Mouse (Mus musculus): ENCODE results near the gene Gatad2a. TPM values are rescaled to one million over a fixed set of nuclear protein-coding genes. Genes with fewer than 3 reads are reported as not detected.

Gatad2a gene
- polyA plus RNA-seq, 1 experiment from 2014 or later: 81.7 TPM

- Histone ChIP-seq H3K27me3 (ENCODE audit: control insufficient read depth, insufficient read depth, low read length) (peaks cover 89% of the 10 kb centered on the region), H3K9me3 (ENCODE audit: control insufficient read depth, low read length) (no peaks in the 10 kb centered on the region), H3K4me1 (replicated peaks; ENCODE audit: control insufficient read depth, insufficient read depth, low read length) (peaks cover 22% of the 10 kb centered on the region; the same call in 1 of the 2 replicates), H3K4me2 (ENCODE audit: low read depth, low read length, severe bottlenecking) (no peak overlapping the region; the same call in 1 of the 2 replicates), H3K9ac (ENCODE audit: low read length) (no peak overlapping the region), H3K36me3 (ENCODE audit: control insufficient read depth, insufficient read depth, low read length) (no peaks in the 10 kb centered on the region), H3K4me3 (ENCODE audit: low read depth, low read length) (no peak overlapping the region), H3K27ac (ENCODE audit: low read depth, low read length) (no peak overlapping the region)
- WGBS: 14% methylated on average over 52 of the region's 52 CpGs
- DNase-seq (ENCODE audit: low spot score): peak; percentile 62
- ATAC-seq (replicated peaks; ENCODE audit: low FRiP score): no peak
Measured at GRCm38 (mm10) chr8:69882833-69883600, 113.2 kb downstream of the Gatad2a start.

- 10% methylated on average over 91 of the region's 103 CpGs for WGBS
- ATAC-seq (replicated peaks; ENCODE audit: low FRiP score): peak; percentile 47
Measured at GRCm38 (mm10) chr8:69882021-69882756, 114.0 kb downstream of the Gatad2a start.

GRCm38 (mm10) chr8:69881261-69881865 lies 114.8 kb downstream of the Gatad2a start:
- ATAC-seq (replicated peaks; ENCODE audit: low FRiP score) (no peak), DNase-seq (ENCODE audit: low spot score) (peak; percentile 56)
- Histone ChIP-seq H3K4me1 (replicated peaks; ENCODE audit: control insufficient read depth, insufficient read depth, low read length) (peaks cover 15% of the 10 kb centered on the region; the same call in 1 of the 2 replicates), H3K36me3 (ENCODE audit: control insufficient read depth, insufficient read depth, low read length) (no peaks in the 10 kb centered on the region), H3K9ac (ENCODE audit: low read length) (no peak overlapping the region), H3K9me3 (ENCODE audit: control insufficient read depth, low read length) (no peaks in the 10 kb centered on the region), H3K27ac (ENCODE audit: low read depth, low read length) (no peak overlapping the region), H3K4me3 (ENCODE audit: low read depth, low read length) (peak overlapping the region; percentile 32), H3K27me3 (ENCODE audit: control insufficient read depth, insufficient read depth, low read length) (peaks cover 72% of the 10 kb centered on the region), H3K4me2 (ENCODE audit: low read depth, low read length, severe bottlenecking) (peak overlapping the region; percentile 40; the same call in 1 of the 2 replicates)
- WGBS: 22% methylated on average over 78 of the region's 79 CpGs

More at GRCm38 (mm10) chr8:69882021-69882756, 114.0 kb downstream of the Gatad2a start:
- Histone ChIP-seq H3K9me3 (ENCODE audit: control insufficient read depth, low read length) (no peaks in the 10 kb centered on the region), H3K4me1 (replicated peaks; ENCODE audit: control insufficient read depth, insufficient read depth, low read length) (peaks cover 15% of the 10 kb centered on the region; the same call in 1 of the 2 replicates), H3K36me3 (ENCODE audit: control insufficient read depth, insufficient read depth, low read length) (no peaks in the 10 kb centered on the region), H3K27me3 (ENCODE audit: control insufficient read depth, insufficient read depth, low read length) (peaks cover 81% of the 10 kb centered on the region), H3K9ac (ENCODE audit: low read length) (no peak overlapping the region), H3K27ac (ENCODE audit: low read depth, low read length) (no peak overlapping the region), H3K4me2 (ENCODE audit: low read depth, low read length, severe bottlenecking) (peak overlapping the region; percentile 40), H3K4me3 (ENCODE audit: low read depth, low read length) (peak overlapping the region; percentile 32)
- DNase-seq (ENCODE audit: low spot score): peak; percentile 79

- no peak for ATAC-seq (replicated peaks; ENCODE audit: low FRiP score)
- Histone ChIP-seq H3K27ac (ENCODE audit: low read depth, low read length) (no peak overlapping the region), H3K36me3 (ENCODE audit: control insufficient read depth, insufficient read depth, low read length) (no peaks in the 10 kb centered on the region), H3K9me3 (ENCODE audit: control insufficient read depth, low read length) (no peaks in the 10 kb centered on the region), H3K4me1 (replicated peaks; ENCODE audit: control insufficient read depth, insufficient read depth, low read length) (peaks cover 14% of the 10 kb centered on the region; the same call in 1 of the 2 replicates), H3K9ac (ENCODE audit: low read length) (no peak overlapping the region), H3K4me3 (ENCODE audit: low read depth, low read length) (0 out of 2 replicates have a peak overlapping the region, but pooled peaks have one; percentile 32), H3K27me3 (ENCODE audit: control insufficient read depth, insufficient read depth, low read length) (peaks cover 67% of the 10 kb centered on the region), H3K4me2 (ENCODE audit: low read depth, low read length, severe bottlenecking) (0 out of 2 replicates have a peak overlapping the region, but pooled peaks have one; percentile 11)
- 15% methylated on average over 35 of the region's 37 CpGs for WGBS
- peak; percentile 56 for DNase-seq (ENCODE audit: low spot score)
Measured at GRCm38 (mm10) chr8:69880841-69881240, 115.3 kb downstream of the Gatad2a start.

- H3K9ac ChIP-seq (ENCODE audit: low read length): no peak overlapping the region
- peaks cover 12% of the 10 kb centered on the region; the same call in 1 of the 2 replicates for H3K4me1 ChIP-seq (replicated peaks; ENCODE audit: control insufficient read depth, insufficient read depth, low read length)
- H3K36me3 ChIP-seq (ENCODE audit: control insufficient read depth, insufficient read depth, low read length): no peaks in the 10 kb centered on the region
- H3K4me3 ChIP-seq (ENCODE audit: low read depth, low read length): no peak overlapping the region
- H3K27ac ChIP-seq (ENCODE audit: low read depth, low read length): no peak overlapping the region
- 68% methylated on average over 8 of the region's 8 CpGs for WGBS
- no peak overlapping the region for H3K4me2 ChIP-seq (ENCODE audit: low read depth, low read length, severe bottlenecking)
- no peak for DNase-seq (ENCODE audit: low spot score)
- no peaks in the 10 kb centered on the region for H3K9me3 ChIP-seq (ENCODE audit: control insufficient read depth, low read length)
- H3K27me3 ChIP-seq (ENCODE audit: control insufficient read depth, insufficient read depth, low read length): peaks cover 56% of the 10 kb centered on the region
- ATAC-seq (replicated peaks; ENCODE audit: low FRiP score): no peak
Measured at GRCm38 (mm10) chr8:69879678-69880077, 116.5 kb downstream of the Gatad2a start.

- Histone ChIP-seq H3K27me3 (ENCODE audit: control insufficient read depth, insufficient read depth, low read length) (peaks cover 39% of the 10 kb centered on the region), H3K4me1 (replicated peaks; ENCODE audit: control insufficient read depth, insufficient read depth, low read length) (peaks cover 12% of the 10 kb centered on the region; the same call in 1 of the 2 replicates), H3K4me2 (ENCODE audit: low read depth, low read length, severe bottlenecking) (no peak overlapping the region), H3K4me3 (ENCODE audit: low read depth, low read length) (no peak overlapping the region), H3K9me3 (ENCODE audit: control insufficient read depth, low read length) (no peaks in the 10 kb centered on the region), H3K9ac (ENCODE audit: low read length) (no peak overlapping the region), H3K27ac (ENCODE audit: low read depth, low read length) (no peak overlapping the region), H3K36me3 (ENCODE audit: control insufficient read depth, insufficient read depth, low read length) (no peaks in the 10 kb centered on the region)
- ATAC-seq (replicated peaks; ENCODE audit: low FRiP score): no peak
- WGBS: 66% methylated on average over 3 of the region's 3 CpGs
- no peak for DNase-seq (ENCODE audit: low spot score)
Measured at GRCm38 (mm10) chr8:69877992-69878391, 118.2 kb downstream of the Gatad2a start.

- ATAC-seq (replicated peaks; ENCODE audit: low FRiP score) (no peak), DNase-seq (ENCODE audit: low spot score) (no peak)
- Histone ChIP-seq H3K4me2 (ENCODE audit: low read depth, low read length, severe bottlenecking) (no peak overlapping the region), H3K27ac (ENCODE audit: low read depth, low read length) (no peak overlapping the region), H3K4me3 (ENCODE audit: low read depth, low read length) (no peak overlapping the region), H3K9ac (ENCODE audit: low read length) (no peak overlapping the region), H3K36me3 (ENCODE audit: control insufficient read depth, insufficient read depth, low read length) (no peaks in the 10 kb centered on the region), H3K27me3 (ENCODE audit: control insufficient read depth, insufficient read depth, low read length) (peaks cover 33% of the 10 kb centered on the region), H3K9me3 (ENCODE audit: control insufficient read depth, low read length) (no peaks in the 10 kb centered on the region), H3K4me1 (replicated peaks; ENCODE audit: control insufficient read depth, insufficient read depth, low read length) (peaks cover 10% of the 10 kb centered on the region; the same call in 1 of the 2 replicates)
- WGBS: 85% methylated on average over 4 of the region's 4 CpGs
Measured at GRCm38 (mm10) chr8:69877396-69877795, 118.8 kb downstream of the Gatad2a start.

GRCm38 (mm10) chr8:69876967-69877366 lies 119.2 kb downstream of the Gatad2a start:
- no peaks in the 10 kb centered on the region for H3K9me3 ChIP-seq (ENCODE audit: control insufficient read depth, low read length)
- 74% methylated on average over 10 of the region's 10 CpGs for WGBS
- no peak overlapping the region for H3K4me2 ChIP-seq (ENCODE audit: low read depth, low read length, severe bottlenecking)
- no peak overlapping the region for H3K27ac ChIP-seq (ENCODE audit: low read depth, low read length)
- ATAC-seq (replicated peaks; ENCODE audit: low FRiP score): no peak
- DNase-seq (ENCODE audit: low spot score): no peak
- peaks cover 28% of the 10 kb centered on the region for H3K27me3 ChIP-seq (ENCODE audit: control insufficient read depth, insufficient read depth, low read length)
- no peaks in the 10 kb centered on the region for H3K36me3 ChIP-seq (ENCODE audit: control insufficient read depth, insufficient read depth, low read length)
- no peak overlapping the region for H3K4me3 ChIP-seq (ENCODE audit: low read depth, low read length)
- peaks cover 7% of the 10 kb centered on the region; the same call in 1 of the 2 replicates for H3K4me1 ChIP-seq (replicated peaks; ENCODE audit: control insufficient read depth, insufficient read depth, low read length)
- no peak overlapping the region for H3K9ac ChIP-seq (ENCODE audit: low read length)

Measured in forebrain, embryonic 11.5 days (tissue).